Mouse (Mus musculus) gastrocnemius, postnatal 4 days (tissue): ENCODE results near the gene Krt13. TPM values are rescaled to one million over a fixed set of nuclear protein-coding genes. Genes with fewer than 3 reads are reported as not detected.

Source experiments
- DNase-seq, 2 experiments: peaks; one replicate each; pipeline ENCODE4 v3.0.0; 2021 to 2022; ENCODE audit warnings: low spot score in 2 of 2, mixed read lengths in 2 of 2
- total RNA-seq, 2 experiments: library from RNA; stranded (reverse); gene quantifications; 2 replicates each; pipeline ENCODE4 v1.2.3; 2021

Gene Krt13
- total RNA-seq, 2 experiments from 2014 or later: not detected

GRCm38 (mm10) chr11:100113742-100114029 is 7.7 kb downstream of the Krt13 start:
- no peak for DNase-seq

DNA sequence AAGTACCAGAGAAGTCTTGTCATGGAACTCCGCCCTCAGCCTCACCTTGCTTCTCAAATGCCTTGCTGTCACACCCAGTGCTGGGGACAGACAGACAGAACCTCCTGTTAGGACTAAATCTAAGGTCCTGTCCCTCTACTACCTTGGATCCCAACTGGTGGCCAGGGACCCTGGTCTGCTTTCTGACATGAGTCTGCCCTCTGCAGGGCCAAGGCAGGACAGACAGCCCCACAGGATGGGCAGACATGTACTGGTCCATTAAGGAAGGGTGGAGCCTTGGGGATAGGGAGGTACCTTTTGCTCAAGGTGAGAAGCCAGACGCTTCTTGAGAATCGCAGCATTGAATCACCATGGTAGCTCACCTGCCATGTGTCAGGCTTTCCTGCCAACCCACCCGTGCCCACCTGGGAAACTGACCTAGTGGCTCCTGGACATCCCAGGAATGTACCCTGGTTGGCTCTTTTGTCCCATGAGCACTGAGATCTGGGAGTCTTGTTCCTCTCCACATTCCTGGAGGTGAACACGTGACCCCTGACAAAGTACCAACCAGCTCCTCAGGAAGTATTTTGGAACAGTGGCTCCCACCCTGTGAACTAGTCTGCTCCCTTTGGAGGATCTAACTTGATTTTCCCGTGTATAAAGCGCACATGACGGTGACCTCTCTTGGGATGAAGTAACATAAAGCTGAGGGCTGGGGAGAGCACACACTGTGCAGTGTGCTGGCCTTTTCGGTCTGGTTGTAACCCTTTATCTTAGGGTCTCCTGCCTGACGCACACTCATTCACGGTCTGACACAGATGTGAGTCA is 8.2 kb downstream of the Krt13 start:
- no peak for DNase-seq

- DNase-seq: no peak
Observed at GRCm38 (mm10) chr11:100105576-100106122, 15.7 kb downstream of the Krt13 start, which contains the start of gene Krt36. Gene Krt36 (minus strand): TSS chr11:100105626.

GRCm38 (mm10) chr11:100102693-100103429 is 18.5 kb downstream of the Krt13 start:
- DNase-seq: no peak

DNA sequence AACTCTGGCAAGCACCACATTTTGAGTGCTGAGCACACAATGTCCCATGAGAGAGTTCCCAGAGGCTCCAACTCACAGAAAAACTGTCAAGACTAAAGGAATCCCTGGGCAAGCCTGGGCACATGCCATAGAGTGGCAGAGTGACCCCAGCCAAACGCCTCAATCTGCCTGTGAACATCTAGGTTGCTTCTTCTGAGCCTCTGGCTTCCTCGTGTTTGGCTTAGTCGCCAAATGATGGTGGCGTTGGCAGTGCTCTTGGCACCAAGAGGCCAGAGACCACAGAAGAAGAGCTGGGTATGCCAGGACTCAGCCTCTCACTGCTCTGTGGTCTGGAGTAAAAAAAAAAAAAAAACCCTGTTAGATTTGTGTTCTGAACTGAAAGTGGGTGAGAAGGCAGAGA is 21.0 kb downstream of the Krt13 start:
- no peak for DNase-seq

- no peak for DNase-seq
Observed at GRCm38 (mm10) chr11:100097819-100098218, 23.5 kb downstream of the Krt13 start.

DNA sequence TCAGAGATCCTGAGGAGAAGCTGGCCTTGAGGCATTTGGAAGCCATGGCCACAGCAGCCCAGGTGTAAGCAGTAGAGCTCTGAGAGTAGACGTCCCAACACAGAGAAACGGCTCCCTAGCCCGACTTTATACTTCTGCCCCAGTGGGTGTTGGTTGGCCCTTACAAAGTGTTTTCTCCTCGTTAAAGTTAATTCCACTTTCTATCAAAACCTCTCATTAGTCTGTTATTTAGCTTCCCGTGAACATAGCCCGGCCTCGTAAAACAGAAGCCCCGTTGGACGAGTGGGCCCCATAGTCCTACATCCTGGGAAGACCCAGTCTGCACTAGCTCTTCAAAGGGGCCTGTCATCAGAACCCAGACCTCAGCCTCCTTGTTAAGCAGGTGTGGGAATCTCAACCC is 25.2 kb downstream of the Krt13 start, which contains the start of gene Krt35:
Gene Krt35 (minus strand): TSS at position 101 of the 400 bp plus-strand sequence.
- DNase-seq: no peak

DNA sequence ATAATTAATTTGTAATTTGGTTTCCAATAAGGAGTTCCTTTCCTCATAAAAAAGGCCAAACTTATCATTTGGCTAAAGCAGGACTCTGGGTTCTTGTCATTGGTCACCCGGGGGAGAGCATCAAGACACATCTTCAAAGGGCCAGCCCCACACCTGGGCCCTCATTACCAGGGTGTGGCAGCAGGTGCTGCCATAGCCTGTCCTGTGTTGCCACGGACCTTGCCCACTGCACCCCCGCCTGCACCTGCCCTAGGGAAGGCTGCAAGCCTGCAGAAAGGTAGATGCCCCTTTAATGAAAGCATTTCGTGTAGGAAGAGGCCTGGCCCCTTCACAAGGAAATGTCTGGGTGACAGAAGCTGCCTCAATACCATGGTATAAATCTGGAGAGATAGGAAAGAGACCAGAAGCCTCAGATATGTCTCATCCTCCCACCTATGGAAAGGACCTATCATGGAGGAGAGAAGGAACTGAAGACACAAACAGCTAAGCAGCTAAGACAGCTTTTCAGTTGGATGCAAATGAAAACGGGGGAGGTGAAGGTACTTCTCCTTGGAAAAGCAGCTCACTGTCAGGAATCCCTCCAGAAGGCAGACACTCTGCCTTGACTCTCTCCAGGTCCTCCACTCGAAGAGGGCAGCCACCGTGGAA is 32.9 kb downstream of the Krt13 start:
- no peak for DNase-seq

- DNase-seq: no peak
Observed at GRCm38 (mm10) chr11:100087861-100088260, 33.5 kb downstream of the Krt13 start, which contains the start of gene Krt32. Gene Krt32 (minus strand): TSS chr11:100088226.

- DNase-seq: no peak
Observed at GRCm38 (mm10) chr11:100073873-100074272, 47.5 kb downstream of the Krt13 start.

Other genes with a start within 250 kb of the Krt13 start
- gene Krtap9-1, start 248.2 kb downstream of the Krt13 start, total RNA-seq: not detected
- not detected for gene Gm11567, start 242.4 kb downstream of the Krt13 start, total RNA-seq
- gene Krtap31-1, start 213.6 kb downstream of the Krt13 start, total RNA-seq: not detected
- gene Gm11565, start 206.8 kb downstream of the Krt13 start, total RNA-seq: not detected
- not detected for gene Krtap31-2, start 185.3 kb downstream of the Krt13 start, total RNA-seq
- not detected for gene Krtap9-5, start 173.1 kb downstream of the Krt13 start, total RNA-seq
- not detected for gene Krtap29-1, start 142.5 kb downstream of the Krt13 start, total RNA-seq
- not detected for gene Krtap16-1, start 135.0 kb downstream of the Krt13 start, total RNA-seq
- not detected for gene Krtap17-1, start 127.6 kb downstream of the Krt13 start, total RNA-seq
- gene Krt33a, start 105.4 kb downstream of the Krt13 start, total RNA-seq: not detected
- gene Krt33b, start 91.7 kb downstream of the Krt13 start, total RNA-seq: under 1 TPM in 1 of 2 experiments, not detected in 1; 0.22 TPM
- not detected for gene Krt34, start 80.0 kb downstream of the Krt13 start, total RNA-seq
- not detected for gene Krt31, start 71.0 kb downstream of the Krt13 start, total RNA-seq
- gene Krt32, start 33.3 kb downstream of the Krt13 start, total RNA-seq: not detected
- under 1 TPM; 0.15 to 0.31 TPM for gene Krt35, start 25.3 kb downstream of the Krt13 start, total RNA-seq
- gene Krt36, start 15.9 kb downstream of the Krt13 start, total RNA-seq: not detected
- 1 to 10 TPM in 1 of 2 experiments, under 1 TPM in 1; 0.27 to 1.1 TPM for gene Krt15, start 14.4 kb upstream of the Krt13 start, total RNA-seq
- 1 to 10 TPM in 1 of 2 experiments, under 1 TPM in 1; 0.71 to 1.3 TPM for gene Krt19, start 27.1 kb upstream of the Krt13 start, total RNA-seq
- under 1 TPM in 1 of 2 experiments, not detected in 1; 0.15 TPM for gene Krt9, start 71.7 kb upstream of the Krt13 start, total RNA-seq
- gene Krt14, start 86.0 kb upstream of the Krt13 start, total RNA-seq: 1 to 10 TPM in 1 of 2 experiments, under 1 TPM in 1; 0.15 to 1.8 TPM
- under 1 TPM in 1 of 2 experiments, not detected in 1; 0.29 TPM for gene Krt16, start 127.3 kb upstream of the Krt13 start, total RNA-seq
- gene Krt17, start 139.5 kb upstream of the Krt13 start, total RNA-seq: under 1 TPM; 0.29 to 0.44 TPM
- not detected for gene Krt42, start 148.3 kb upstream of the Krt13 start, total RNA-seq
- 100 to 1,000 TPM; 842 to 874 TPM for gene Eif1, start 198.3 kb upstream of the Krt13 start, total RNA-seq
- not detected for gene Gast, start 212.8 kb upstream of the Krt13 start, total RNA-seq
- 1 to 10 TPM; 1.5 to 1.7 TPM for gene Hap1, start 234.6 kb upstream of the Krt13 start, total RNA-seq